Mouse (Mus musculus) intestine, embryonic 14.5 days (tissue): ENCODE measurements at regions not wholly inside any gene's neighbourhood (a gene's known extent, or its start where the extent isn't known, plus 50 kb on each side); places are given as distances from the start of the nearest gene placed in this dataset.

Experiments used
- ATAC-seq: fragments of 200-750 bp; cut with Nextera tagmentation; replicated peaks from 2 replicates; pipeline ENCODE4 v1.8.0; 2017; ENCODE audit warnings: low read depth, moderate number of reproducible peaks, moderate TSS enrichment, moderate library complexity; ENCODE audit not compliant: low FRiP score, low TSS enrichment
- DNase-seq: peaks from one replicate; pipeline ENCODE4 v3.0.0-alpha.2; 2018; ENCODE audit warnings: low spot score
- H3K27ac ChIP-seq: fragments of 300-500 bp; sonication (generic); 2 replicates; pipeline ENCODE4 v1.5.1; 2014; ENCODE audit warnings: low read depth, mild to moderate bottlenecking, control low read depth
- H3K27me3 ChIP-seq: fragments of 300-500 bp; sonication (generic); replicated peaks from 2 replicates; pipeline ENCODE4 v1.6.1; 2014; ENCODE audit warnings: low read length, control low read depth; ENCODE audit not compliant: control insufficient read depth, insufficient read depth
- H3K36me3 ChIP-seq: fragments of 300-500 bp; sonication (generic); 2 replicates; pipeline ENCODE4 v1.6.1; 2014; ENCODE audit warnings: low read length, control low read depth; ENCODE audit not compliant: control insufficient read depth, insufficient read depth
- H3K4me1 ChIP-seq: fragments of 300-500 bp; sonication (generic); replicated peaks from 2 replicates; pipeline ENCODE4 v1.6.1; 2014; ENCODE audit warnings: low read length, control low read depth, mixed read lengths; ENCODE audit not compliant: control insufficient read depth, insufficient read depth
- H3K4me2 ChIP-seq: fragments of 300-500 bp; sonication (generic); 2 replicates; pipeline ENCODE4 v1.6.1; 2014; ENCODE audit warnings: low read length
- H3K4me3 ChIP-seq: fragments of 300-500 bp; sonication (generic); 2 replicates; pipeline ENCODE4 v1.5.1; 2014; ENCODE audit warnings: low read depth, low read length, control low read depth, mixed read lengths
- H3K9ac ChIP-seq: fragments of 300-500 bp; sonication (generic); 2 replicates; pipeline ENCODE4 v1.6.1; 2014; ENCODE audit warnings: mild to moderate bottlenecking, low read length
- H3K9me3 ChIP-seq: fragments of 300-500 bp; sonication (generic); 2 replicates; pipeline ENCODE4 v1.6.1; 2016; ENCODE audit warnings: low read length, control low read depth; ENCODE audit not compliant: control insufficient read depth
- WGBS: fragments of 180-500 bp; shearing (Covaris S2); extraction: QIAGEN DNeasy Blood & Tissue Kit; methylation state at CpG from one replicate; pipeline ENCODE4 v1.1.7; 2014; 5-methylcytosine and 5-hydroxymethylcytosine counted together

DNA sequence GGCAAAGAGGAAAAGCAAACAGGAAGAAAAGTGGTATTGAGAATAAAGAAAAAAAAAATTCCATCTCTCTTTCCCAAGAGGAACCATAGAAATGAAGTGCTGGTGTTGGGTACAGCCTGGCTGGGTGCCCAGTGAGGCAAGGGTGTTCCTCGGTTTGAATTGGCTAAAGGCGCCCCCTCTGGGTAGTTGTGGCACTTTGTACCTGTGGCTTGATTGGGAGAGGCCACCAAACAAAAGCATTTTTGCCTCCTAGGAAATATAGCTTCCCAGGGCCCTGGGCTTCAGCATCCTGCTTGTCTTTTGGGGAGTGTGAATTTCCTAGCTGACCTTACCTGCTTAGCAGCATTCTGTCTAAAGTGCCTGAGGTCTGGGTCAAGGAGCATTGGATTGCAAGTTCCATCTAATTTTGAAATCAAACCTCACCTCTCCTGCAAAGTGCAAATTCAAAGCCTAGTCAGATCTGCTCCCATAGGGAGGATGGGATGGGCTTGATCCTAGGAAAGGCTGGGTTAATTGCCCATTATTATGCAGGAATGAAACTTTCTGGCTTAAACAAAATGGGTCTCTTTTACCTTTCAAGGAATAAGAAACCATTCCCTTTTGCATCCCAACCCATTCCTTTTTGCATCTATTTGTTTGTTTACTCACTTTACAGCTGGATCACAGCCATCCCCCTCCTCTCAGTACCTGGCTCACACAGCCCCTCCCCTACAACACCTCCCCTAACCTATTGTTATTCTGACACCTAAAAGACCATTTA is 169.0 kb upstream of the Lrtm1 start:
- H3K4me2 ChIP-seq: no peak overlapping the region
- H3K4me3 ChIP-seq: no peak overlapping the region
- no peak overlapping the region for H3K9ac ChIP-seq
- H3K27ac ChIP-seq: no peak overlapping the region
- WGBS: 28% methylated on average over 2 of the region's 2 CpGs
- no peaks in the 10 kb centered on the region for H3K36me3 ChIP-seq
- no peak for ATAC-seq
- no peaks in the 10 kb centered on the region for H3K4me1 ChIP-seq
- DNase-seq: no peak
- H3K9me3 ChIP-seq: no peaks in the 10 kb centered on the region
- H3K27me3 ChIP-seq: no peaks in the 10 kb centered on the region
